Mouse (Mus musculus): ENCODE measurements at regions not wholly inside any gene's neighbourhood (a gene's known extent, or its start where the extent isn't known, plus 50 kb on each side); places are given as distances from the start of the nearest gene placed in this dataset.

GRCm38 (mm10) chr14:74169131-74169875 lies 471.3 kb upstream of the Htr2a start:
- H3K9me3 ChIP-seq (replicated peaks; ENCODE audit: insufficient read depth, low read length), result no peaks in the 10 kb centered on the region
- H3K79me2 ChIP-seq (ENCODE audit: control insufficient read depth, insufficient read depth, low read length, poor library complexity), result no peaks in the 10 kb centered on the region
- H3K4me1 ChIP-seq (ENCODE audit: control insufficient read depth in 1 of 2, insufficient read depth in 2 of 2, low read length in 2 of 2), result no peaks in the 10 kb centered on the region
- H3K9ac ChIP-seq (ENCODE audit: control insufficient read depth, low read depth, low read length, poor library complexity, severe bottlenecking), result no peak overlapping the region
- no peak for DNase-seq (ENCODE audit: low read depth, low spot score)
- H3K27ac ChIP-seq (ENCODE audit: control insufficient read depth, low read depth, low read length), result no peak overlapping the region
- H3K4me3 ChIP-seq (ENCODE audit: control insufficient read depth in 1 of 2, insufficient read depth in 1 of 2, low read depth in 2 of 2, low read length in 2 of 2), result no peak overlapping the region
- TF ChIP-seq MYC (IDR thresholded peaks at IDR 0.05; ENCODE audit: low read depth, low read length) (no peak), MYB (IDR thresholded peaks at IDR 0.05; ENCODE audit: low read depth, low read length) (no peak), UBTF (IDR thresholded peaks at IDR 0.05; ENCODE audit: borderline replicate concordance, insufficient read depth, low read depth, low read length) (no peak)
- H3K27me3 ChIP-seq (ENCODE audit: control insufficient read depth in 1 of 2, insufficient read depth in 2 of 2, low read length in 2 of 2), result no peaks in the 10 kb centered on the region
- no peaks in the 10 kb centered on the region for H3K36me3 ChIP-seq (ENCODE audit: control insufficient read depth in 1 of 2, insufficient read depth in 2 of 2, low read length in 2 of 2)

- Histone ChIP-seq H3K27me3 (ENCODE audit: control insufficient read depth in 1 of 2, insufficient read depth in 2 of 2, low read length in 2 of 2) (no peaks in the 10 kb centered on the region), H3K4me1 (ENCODE audit: control insufficient read depth in 1 of 2, insufficient read depth in 2 of 2, low read length in 2 of 2) (no peaks in the 10 kb centered on the region), H3K36me3 (ENCODE audit: control insufficient read depth in 1 of 2, insufficient read depth in 2 of 2, low read length in 2 of 2) (no peaks in the 10 kb centered on the region), H3K79me2 (ENCODE audit: control insufficient read depth, insufficient read depth, low read length, poor library complexity) (no peaks in the 10 kb centered on the region), H3K9ac (ENCODE audit: control insufficient read depth, low read depth, low read length, poor library complexity, severe bottlenecking) (no peak overlapping the region), H3K9me3 (replicated peaks; ENCODE audit: insufficient read depth, low read length) (no peaks in the 10 kb centered on the region), H3K4me3 (ENCODE audit: control insufficient read depth in 1 of 2, insufficient read depth in 1 of 2, low read depth in 2 of 2, low read length in 2 of 2) (no peak overlapping the region), H3K27ac (ENCODE audit: control insufficient read depth, low read depth, low read length) (no peak overlapping the region)
- TF ChIP-seq E2F4 (IDR thresholded peaks at IDR 0.05; ENCODE audit: borderline replicate concordance, low read depth, low read length), result no peak
- no peak for TF ChIP-seq USF2 (IDR thresholded peaks at IDR 0.05; ENCODE audit: borderline replicate concordance in 1 of 2, insufficient read depth in 1 of 2, low read depth in 1 of 2, low read length in 2 of 2)
- TF ChIP-seq ZC3H11A (IDR thresholded peaks at IDR 0.05; ENCODE audit: low read depth, low read length), result no peak
- no peak for TF ChIP-seq BHLHE40 (IDR thresholded peaks at IDR 0.05; ENCODE audit: borderline replicate concordance, low read depth, low read length)
- TF ChIP-seq POLR2AphosphoS5 (IDR thresholded peaks at IDR 0.05; ENCODE audit: borderline replicate concordance, low read depth, low read length), result no peak
- TF ChIP-seq POLR2A (IDR thresholded peaks at IDR 0.05; ENCODE audit: control insufficient read depth in 1 of 2, insufficient read depth in 1 of 2, low read depth in 1 of 2, low read length in 2 of 2, poor library complexity in 1 of 2), result no peak
- no peak for TF ChIP-seq UBTF (IDR thresholded peaks at IDR 0.05; ENCODE audit: borderline replicate concordance, insufficient read depth, low read depth, low read length)
- no peak for TF ChIP-seq MAZ (IDR thresholded peaks at IDR 0.05; ENCODE audit: low read depth, low read length)
- TF ChIP-seq USF1 (IDR thresholded peaks at IDR 0.05; ENCODE audit: low read depth, low read length), result no peak
- no peak for TF ChIP-seq HCFC1 (IDR thresholded peaks at IDR 0.05; ENCODE audit: low read depth, low read length)
- DNase-seq (ENCODE audit: low read depth, low spot score), result no peak
These were observed 460.6 kb upstream of the Htr2a start for GRCm38 (mm10) chr14:74180066-74180465.

GRCm38 (mm10) chr14:74182996-74183395 lies 457.6 kb upstream of the Htr2a start:
- Histone ChIP-seq H3K9me3 (replicated peaks; ENCODE audit: insufficient read depth, low read length) (no peaks in the 10 kb centered on the region), H3K4me1 (ENCODE audit: control insufficient read depth in 1 of 2, insufficient read depth in 2 of 2, low read length in 2 of 2) (no peaks in the 10 kb centered on the region), H3K27me3 (ENCODE audit: control insufficient read depth in 1 of 2, insufficient read depth in 2 of 2, low read length in 2 of 2) (no peaks in the 10 kb centered on the region), H3K36me3 (ENCODE audit: control insufficient read depth in 1 of 2, insufficient read depth in 2 of 2, low read length in 2 of 2) (no peaks in the 10 kb centered on the region), H3K4me3 (ENCODE audit: control insufficient read depth in 1 of 2, insufficient read depth in 1 of 2, low read depth in 2 of 2, low read length in 2 of 2) (no peak overlapping the region), H3K79me2 (ENCODE audit: control insufficient read depth, insufficient read depth, low read length, poor library complexity) (no peaks in the 10 kb centered on the region), H3K9ac (ENCODE audit: control insufficient read depth, low read depth, low read length, poor library complexity, severe bottlenecking) (no peak overlapping the region), H3K27ac (ENCODE audit: control insufficient read depth, low read depth, low read length) (no peak overlapping the region)
- no peak for TF ChIP-seq SIN3A (IDR thresholded peaks at IDR 0.05; ENCODE audit: low read length)
- no peak for TF ChIP-seq NRF1 (IDR thresholded peaks at IDR 0.05; ENCODE audit: insufficient read depth, low read depth, low read length, poor library complexity, severe bottlenecking)
- no peak for TF ChIP-seq CTCF (IDR thresholded peaks at IDR 0.05 in 2 of 3, conservative IDR thresholded peaks at IDR 0.05 in 1 of 3; ENCODE audit: control insufficient read depth in 1 of 3, insufficient read depth in 1 of 3, low read depth in 2 of 3, low read length in 3 of 3, poor library complexity in 1 of 3, severe bottlenecking in 1 of 3)
- TF ChIP-seq KAT2A (conservative IDR thresholded peaks at IDR 0.05; ENCODE audit: low read depth, low read length), result no peak
- no peak for TF ChIP-seq TAL1 (IDR thresholded peaks at IDR 0.05; ENCODE audit: low read length)
- no peak for TF ChIP-seq ZMIZ1 (IDR thresholded peaks at IDR 0.05; ENCODE audit: low read depth, low read length)
- DNase-seq (ENCODE audit: low read depth, low spot score), result no peak

Measured in MEL (cell line).